Mouse (Mus musculus) B cell, adult 67 days (primary cell): ENCODE data around the gene Fgfr2. TPM values are rescaled to one million over a fixed set of nuclear protein-coding genes. Genes with fewer than 3 reads are reported as not detected.

Experiments
- total RNA-seq, 2 experiments: library from RNA; stranded (reverse); gene quantifications; 4 replicates each; pipeline ENCODE4 v1.2.4; 2023

The Fgfr2 gene
- not detected for total RNA-seq

GRCm38 (mm10) chr7:133123244-133123998, at the start of gene Fgfr2:
Gene Fgfr2, minus strand, starts transcription at chr7:133123350.

GRCm38 (mm10) chr7:133123999-133124700, 1.0 kb upstream of the Fgfr2 start, which contains the start of gene Ctbp2:
Gene Ctbp2, minus strand, starts transcription at chr7:133124354.

GRCm38 (mm10) chr7:132930850-132931559, 192.1 kb downstream of the Fgfr2 start, which contains the start of gene Zranb1:
Gene Zranb1, plus strand, starts transcription at chr7:132931142.

GRCm38 (mm10) chr7:132859042-132859958, 263.9 kb downstream of the Fgfr2 start, which contains the start of gene Abraxas2:
Gene Abraxas2, plus strand, starts transcription at chr7:132859225.

GRCm38 (mm10) chr7:132852173-132852844, 270.8 kb downstream of the Fgfr2 start, which contains the start of gene Eef1akmt2:
Gene Eef1akmt2, minus strand, starts transcription at chr7:132852673.

GRCm38 (mm10) chr7:132813416-132814088, 309.6 kb downstream of the Fgfr2 start, which contains the start of gene Fam53b:
Gene Fam53b, minus strand, starts transcription at chr7:132813886.

GRCm38 (mm10) chr7:132610468-132611318, 512.5 kb downstream of the Fgfr2 start, which contains the start of gene Lhpp:
Gene Lhpp, plus strand, starts transcription at chr7:132610638.

GRCm38 (mm10) chr7:132599071-132599975, 523.8 kb downstream of the Fgfr2 start, which contains the start of gene Nkx1-2:
Gene Nkx1-2, minus strand, starts transcription at chr7:132599637.

GRCm38 (mm10) chr7:132576116-132576650, 547.0 kb downstream of the Fgfr2 start, which contains the start of gene Oat:
Gene Oat, minus strand, starts transcription at chr7:132576398.

GRCm38 (mm10) chr7:132317036-132317541, 806.1 kb downstream of the Fgfr2 start, which contains the start of gene Chst15:
Gene Chst15, minus strand, starts transcription at chr7:132317228.

GRCm38 (mm10) chr7:132154368-132154961, 968.7 kb downstream of the Fgfr2 start, which contains the start of gene Cpxm2:
Gene Cpxm2, minus strand, starts transcription at chr7:132154739.

GRCm38 (mm10) chr7:131966023-131966915, 1156.9 kb downstream of the Fgfr2 start, which contains the start of gene Gpr26:
Gene Gpr26, plus strand, starts transcription at chr7:131966460.

GRCm38 (mm10) chr7:131559986-131560696, 1563.0 kb downstream of the Fgfr2 start, which contains the start of gene Bub3:
Gene Bub3, plus strand, starts transcription at chr7:131560222.

GRCm38 (mm10) chr7:131548473-131548872, 1574.7 kb downstream of the Fgfr2 start, which contains the start of gene Hmx2:
Gene Hmx2, plus strand, starts transcription at chr7:131548773.

GRCm38 (mm10) chr7:131542115-131542871, 1580.9 kb downstream of the Fgfr2 start, which contains the start of gene Hmx3:
Gene Hmx3, plus strand, starts transcription at chr7:131542867.

